Mouse (Mus musculus) liver, embryonic 12.5 days (tissue): ENCODE measurements around the gene Rab33a. TPM values are rescaled to one million over a fixed set of nuclear protein-coding genes. Genes with fewer than 3 reads are reported as not detected.

Source experiments
- ATAC-seq: fragments of 200-750 bp; cut with Nextera tagmentation; 2 replicates; pipeline ENCODE4 v1.8.0; 2017; ENCODE audit warnings: moderate number of reproducible peaks, mild to moderate bottlenecking, moderate library complexity
- H3K27ac ChIP-seq: fragments of 300-500 bp; sonication (generic); 2 replicates; pipeline ENCODE4 v1.5.1; 2016; ENCODE audit warnings: mild to moderate bottlenecking
- H3K27me3 ChIP-seq: fragments of 300-500 bp; sonication (generic); replicated peaks from 2 replicates; pipeline ENCODE4 v1.6.1; 2016; ENCODE audit warnings: mild to moderate bottlenecking, moderate library complexity
- H3K36me3 ChIP-seq: fragments of 300-500 bp; sonication (generic); 2 replicates; pipeline ENCODE4 v1.6.1; 2016; ENCODE audit warnings: mild to moderate bottlenecking, moderate library complexity
- H3K4me1 ChIP-seq: fragments of 300-500 bp; sonication (generic); 2 replicates; pipeline ENCODE4 v1.6.1; 2016
- H3K4me2 ChIP-seq: fragments of 300-500 bp; sonication (generic); 2 replicates; pipeline ENCODE4 v1.6.1; 2016; ENCODE audit warnings: mild to moderate bottlenecking, moderate library complexity
- H3K4me3 ChIP-seq: fragments of 300-500 bp; sonication (generic); 2 replicates; pipeline ENCODE4 v1.5.1; 2016; ENCODE audit warnings: mild to moderate bottlenecking, moderate library complexity
- H3K9ac ChIP-seq: fragments of 300-500 bp; sonication (generic); 2 replicates; pipeline ENCODE4 v1.6.1; 2016; ENCODE audit warnings: mild to moderate bottlenecking, moderate library complexity
- H3K9me3 ChIP-seq: fragments of 300-500 bp; sonication (generic); replicated peaks from 2 replicates; pipeline ENCODE4 v1.6.1; 2016; ENCODE audit warnings: mild to moderate bottlenecking, moderate library complexity
- WGBS: fragments of 180-500 bp; shearing (Covaris S2); methylation state at CpG from one replicate; pipeline ENCODE4 v1.1.7; 2016; ENCODE audit not compliant: insufficient replicate concordance; 5-methylcytosine and 5-hydroxymethylcytosine counted together
- polyA plus RNA-seq: library from polyadenylated mRNA; unstranded; fragments of >200 nt; fragmentation: Nextera tagmentation; extraction: Ambion mirVana; gene quantifications from 2 replicates; pipeline ENCODE4 v1.2.1, GENCODE M21; 2016

Gene Rab33a
- polyA plus RNA-seq, 1 experiment from 2014 or later: 0.93 TPM

GRCm38 (mm10) chrX:48525866-48526265 lies 6.8 kb downstream of the Rab33a start:
- no peak overlapping the region for H3K4me3 ChIP-seq
- no peak overlapping the region for H3K4me2 ChIP-seq
- no peak overlapping the region for H3K9ac ChIP-seq
- H3K27ac ChIP-seq: no peak overlapping the region
- no peaks in the 10 kb centered on the region for H3K36me3 ChIP-seq
- no peaks in the 10 kb centered on the region for H3K27me3 ChIP-seq
- no peak for ATAC-seq
- 45% methylated on average over 8 of the region's 8 CpGs for WGBS
- H3K4me1 ChIP-seq: no peaks in the 10 kb centered on the region
- H3K9me3 ChIP-seq: no peaks in the 10 kb centered on the region

GRCm38 (mm10) chrX:48526435-48526834 lies 7.3 kb downstream of the Rab33a start:
- WGBS: 17% methylated on average over 2 of the region's 3 CpGs

GRCm38 (mm10) chrX:48532175-48532574 lies 13.1 kb downstream of the Rab33a start:
- no peaks in the 10 kb centered on the region for H3K4me1 ChIP-seq
- no peaks in the 10 kb centered on the region for H3K27me3 ChIP-seq
- no peak overlapping the region for H3K4me3 ChIP-seq
- H3K36me3 ChIP-seq: no peaks in the 10 kb centered on the region
- ATAC-seq: no peak
- WGBS: 36% methylated on average over 3 of the region's 3 CpGs
- H3K4me2 ChIP-seq: no peak overlapping the region; the same call in 1 of the 2 replicates
- H3K27ac ChIP-seq: no peak overlapping the region
- no peaks in the 10 kb centered on the region for H3K9me3 ChIP-seq
- H3K9ac ChIP-seq: no peak overlapping the region

More at GRCm38 (mm10) chrX:48526435-48526834, 7.3 kb downstream of the Rab33a start:
- no peaks in the 10 kb centered on the region for H3K4me1 ChIP-seq
- H3K9ac ChIP-seq: no peak overlapping the region
- H3K36me3 ChIP-seq: no peaks in the 10 kb centered on the region
- H3K27me3 ChIP-seq: no peaks in the 10 kb centered on the region
- no peak overlapping the region for H3K4me3 ChIP-seq
- no peak overlapping the region for H3K27ac ChIP-seq
- H3K4me2 ChIP-seq: no peak overlapping the region
- H3K9me3 ChIP-seq: no peaks in the 10 kb centered on the region
- no peak for ATAC-seq

Other genes starting within 250 kb of the Rab33a start
- gene Bcorl1, start 177.9 kb upstream of the Rab33a start, polyA plus RNA-seq: 3.8 and 4.4 TPM in 2 replicates
- 4.0 and 4.3 TPM in 2 replicates for gene Elf4, start 56.2 kb upstream of the Rab33a start, polyA plus RNA-seq
- gene Aifm1, start 5.7 kb upstream of the Rab33a start, polyA plus RNA-seq: 73.2 and 73.9 TPM in 2 replicates
- 5.5 and 7.2 TPM in 2 replicates for gene Zfp280c, start 75.2 kb downstream of the Rab33a start, polyA plus RNA-seq
- 5.5 and 5.6 TPM in 2 replicates for gene Slc25a14, start 104.1 kb downstream of the Rab33a start, polyA plus RNA-seq
- gene Gpr119, start 155.2 kb downstream of the Rab33a start, polyA plus RNA-seq: not detected in 2 replicates
- 16.7 and 18.2 TPM in 2 replicates for gene Rbmx2, start 175.7 kb downstream of the Rab33a start, polyA plus RNA-seq